Mouse (Mus musculus) kidney, postnatal 10 days (tissue): ENCODE results near the gene Gm21983.

Source experiments
- DNase-seq: peaks from one replicate; pipeline ENCODE4 v3.0.0; 2021; ENCODE audit warnings: mixed read lengths

Gm21983 gene

DNA sequence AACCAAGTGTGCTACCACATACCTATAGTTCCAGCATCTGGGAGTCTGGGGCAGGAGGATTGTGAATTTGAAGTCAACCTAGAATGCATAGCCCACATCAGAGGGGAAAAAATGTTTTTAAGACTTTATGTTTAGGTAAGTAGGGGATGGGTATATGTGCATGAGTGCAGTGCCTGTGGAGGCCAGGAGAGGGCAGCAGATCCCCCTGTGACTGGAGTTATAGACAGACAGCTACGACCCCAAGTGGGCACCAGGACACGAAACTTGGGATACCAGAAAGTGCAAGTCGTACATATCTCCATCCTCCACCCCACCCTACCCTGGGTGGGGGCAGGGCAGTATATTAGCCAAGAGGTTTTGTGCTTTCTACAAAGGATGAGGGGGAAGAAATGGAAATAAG lies 4.1 kb upstream of the Gm21983 start:
- peak; percentile 52 for DNase-seq

DNA sequence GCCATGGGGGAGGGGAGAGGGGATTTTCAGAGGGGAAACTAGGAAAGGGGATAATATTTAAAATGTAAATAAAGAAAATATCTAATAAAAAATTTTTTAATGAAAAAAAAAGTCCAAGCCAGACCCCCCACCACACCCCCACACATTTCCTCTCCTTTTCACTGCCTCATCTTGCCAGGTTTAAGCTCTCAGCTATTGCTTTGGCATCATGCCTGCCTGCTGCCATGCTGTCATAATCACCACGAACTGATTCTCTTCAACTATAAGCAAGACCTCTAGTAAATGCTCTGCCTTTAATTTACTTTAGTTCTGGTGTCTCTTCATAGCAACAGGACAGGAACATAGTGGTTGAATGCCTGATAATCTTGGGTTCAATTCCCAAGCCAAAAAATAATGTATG lies 1.6 kb upstream of the Gm21983 start:
- DNase-seq: no peak

DNA sequence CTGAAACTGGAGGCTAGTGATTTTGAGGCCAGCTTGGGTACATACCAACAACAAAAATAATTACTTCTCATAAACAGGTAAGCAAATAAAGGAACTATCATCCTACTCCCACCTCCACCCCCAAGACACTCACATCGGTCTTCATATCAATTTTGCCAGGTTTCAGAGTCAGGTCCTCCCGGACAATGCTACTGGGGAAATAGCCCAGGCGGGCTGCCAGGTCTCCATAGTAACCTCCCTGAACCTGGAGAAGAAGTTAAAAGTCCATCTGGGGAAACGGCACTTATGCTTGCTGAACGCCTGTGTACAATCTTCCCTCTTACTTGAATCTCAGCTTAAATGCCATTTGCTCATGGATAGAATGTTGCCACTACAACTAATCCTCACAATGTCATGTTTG lies 850 bp downstream of the Gm21983 start:
- DNase-seq: peak; percentile 86

DNA sequence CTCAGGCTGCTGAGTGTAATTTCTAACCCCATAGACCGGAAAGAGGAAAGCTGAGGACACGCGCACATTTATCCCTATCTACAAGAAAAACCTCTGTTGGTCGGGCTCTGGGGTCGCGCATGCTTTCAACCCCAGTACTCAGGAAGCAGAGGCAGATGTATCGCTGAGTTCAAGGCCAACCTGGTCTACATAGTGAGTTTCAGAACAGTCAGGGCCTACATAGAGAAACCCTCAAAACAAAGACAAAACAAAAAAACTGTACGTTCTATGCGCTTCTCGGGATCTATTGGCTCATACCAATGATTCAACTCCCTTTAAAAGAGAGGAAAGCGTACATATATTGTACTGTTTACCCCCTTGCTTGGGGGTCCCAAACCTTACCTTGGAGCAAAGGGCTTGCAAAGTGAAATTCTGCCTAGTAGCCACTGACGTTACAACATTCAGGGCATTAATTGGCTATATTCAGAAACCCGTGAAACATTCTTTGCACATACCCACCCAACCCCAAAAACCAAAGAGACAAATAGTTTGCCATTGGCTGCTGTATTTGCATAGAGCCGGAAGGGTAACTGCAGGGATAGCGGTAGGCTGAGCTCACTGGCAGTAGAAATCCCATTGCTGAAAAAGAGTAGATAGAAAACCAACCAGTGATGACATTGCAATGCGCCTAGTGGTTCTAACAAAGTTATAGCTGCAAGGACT lies 1.5 kb downstream of the Gm21983 start:
- DNase-seq: no peak

DNA sequence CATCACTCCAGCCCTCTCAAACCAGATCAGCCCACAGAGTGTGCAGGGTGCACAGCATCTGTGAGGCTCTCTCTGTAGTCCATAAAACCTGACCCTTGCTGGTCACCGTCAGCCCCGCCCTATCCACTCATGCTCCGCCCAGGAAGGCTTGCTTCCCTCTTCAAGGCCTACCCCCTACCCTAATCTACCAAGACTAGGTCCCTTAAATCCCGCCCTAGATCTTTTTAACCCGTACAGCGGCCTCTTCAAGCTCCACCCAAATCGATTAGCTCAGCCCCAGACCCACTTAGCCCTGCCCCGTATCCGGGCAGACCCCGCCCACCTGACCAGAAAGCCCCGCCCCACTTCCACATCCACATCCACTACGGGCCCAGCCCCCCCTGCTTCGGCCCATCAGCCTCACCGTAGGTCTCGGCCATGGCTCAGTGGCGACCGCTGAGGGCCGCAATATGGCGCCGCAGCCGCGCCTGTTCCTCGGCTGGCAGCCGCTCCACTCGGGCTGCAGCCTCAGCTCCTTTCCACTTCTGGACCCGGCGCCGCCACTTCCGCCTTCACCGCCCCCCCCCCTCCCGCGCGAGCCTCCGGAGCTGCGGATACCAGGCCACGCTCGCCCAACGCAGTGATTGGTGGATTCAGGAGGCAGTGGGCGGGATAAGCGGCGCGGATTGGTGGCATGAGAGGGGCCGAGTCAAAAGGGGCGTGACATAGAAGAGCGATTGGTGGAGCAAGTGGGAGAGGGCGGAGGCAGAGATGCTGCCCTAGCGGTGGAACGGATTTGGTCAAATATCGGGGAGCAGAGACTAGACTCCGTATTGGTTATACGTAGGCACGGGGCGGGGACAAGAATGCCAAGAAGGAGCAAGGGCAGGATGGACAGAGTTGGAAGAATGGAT lies 2.3 kb downstream of the Gm21983 start, which contains the start of gene Rab4b:
TSS of gene Rab4b (minus strand) at position 573 of the 893 bp plus-strand sequence.
- peak; percentile 100 for DNase-seq

DNA sequence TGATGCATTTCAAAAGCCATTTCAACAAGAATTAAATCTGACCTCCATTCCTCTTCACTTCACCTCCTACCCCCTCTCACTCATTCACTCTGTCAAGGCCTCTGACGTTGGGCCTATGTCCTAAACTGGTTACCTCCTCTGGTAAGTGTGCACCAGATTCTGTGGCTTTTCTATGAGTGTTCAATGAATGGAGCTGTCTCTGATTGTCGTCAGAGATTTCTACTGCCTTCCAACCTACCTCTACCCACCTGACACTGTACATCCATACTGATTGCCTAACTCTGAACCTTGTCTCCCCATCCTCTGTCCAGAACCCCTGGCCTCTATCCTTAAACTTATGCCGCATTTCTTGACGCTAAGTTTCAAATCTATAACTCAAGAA lies 3.0 kb downstream of the Gm21983 start:
- no peak for DNase-seq

DNA sequence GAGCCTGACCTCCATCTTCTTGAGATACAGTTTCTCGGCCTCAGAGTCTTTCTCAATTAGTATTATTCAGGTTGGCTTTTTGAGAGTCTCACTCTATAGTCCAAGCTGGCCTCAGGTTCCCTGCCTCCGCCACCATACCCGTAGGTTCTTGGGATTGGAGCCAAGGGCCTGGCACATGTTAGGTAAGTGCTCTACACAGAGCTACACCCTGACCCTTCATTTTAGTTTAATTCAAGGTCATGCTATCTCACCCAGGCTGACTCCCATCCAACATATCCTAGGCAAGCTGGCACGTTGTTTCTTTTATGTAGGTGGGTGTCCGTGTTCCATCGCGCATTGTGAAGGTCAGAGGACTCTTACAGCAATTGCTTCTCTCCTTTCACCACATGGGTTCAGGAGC lies 6.0 kb downstream of the Gm21983 start:
- no peak for DNase-seq

DNA sequence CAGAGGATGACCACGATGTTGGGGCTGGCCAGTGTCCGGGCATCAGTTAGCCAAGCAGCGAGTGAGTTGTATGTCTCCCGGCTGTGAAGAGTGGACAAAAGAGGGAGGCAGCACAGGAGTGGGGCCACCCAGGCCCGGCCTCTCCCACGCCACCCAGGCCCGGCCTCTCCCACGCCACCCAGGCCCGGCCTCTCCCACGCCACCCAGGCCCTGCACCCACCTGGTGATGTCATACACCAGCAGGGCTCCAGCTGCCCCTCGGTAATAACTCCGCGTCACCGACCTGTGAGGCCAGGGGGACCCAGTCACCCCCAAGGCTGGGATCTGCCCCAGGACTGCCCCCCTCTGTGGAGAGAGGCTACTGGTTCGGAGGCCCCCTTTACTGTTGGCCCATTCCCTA lies 6.4 kb downstream of the Gm21983 start:
- no peak for DNase-seq

DNA sequence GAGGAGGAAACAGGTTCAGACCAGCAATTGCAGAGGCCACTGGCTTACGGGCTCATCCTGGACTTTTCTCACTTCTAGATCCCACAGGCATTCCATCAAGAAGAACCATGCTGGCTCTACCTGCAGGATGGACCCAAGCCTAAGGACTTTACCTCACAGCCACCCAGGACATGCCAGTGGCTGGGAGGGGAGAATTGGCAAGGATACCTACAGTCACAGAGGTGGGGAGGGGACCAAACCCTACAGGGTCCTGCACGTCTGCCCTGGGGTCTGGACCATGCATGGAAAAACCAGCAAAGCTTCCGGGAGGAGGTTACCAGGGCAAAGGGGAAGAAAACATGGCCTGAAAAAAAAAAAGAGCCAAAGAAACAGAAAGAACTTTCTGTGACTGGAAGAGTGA lies 9.9 kb downstream of the Gm21983 start:
- DNase-seq: no peak

DNA sequence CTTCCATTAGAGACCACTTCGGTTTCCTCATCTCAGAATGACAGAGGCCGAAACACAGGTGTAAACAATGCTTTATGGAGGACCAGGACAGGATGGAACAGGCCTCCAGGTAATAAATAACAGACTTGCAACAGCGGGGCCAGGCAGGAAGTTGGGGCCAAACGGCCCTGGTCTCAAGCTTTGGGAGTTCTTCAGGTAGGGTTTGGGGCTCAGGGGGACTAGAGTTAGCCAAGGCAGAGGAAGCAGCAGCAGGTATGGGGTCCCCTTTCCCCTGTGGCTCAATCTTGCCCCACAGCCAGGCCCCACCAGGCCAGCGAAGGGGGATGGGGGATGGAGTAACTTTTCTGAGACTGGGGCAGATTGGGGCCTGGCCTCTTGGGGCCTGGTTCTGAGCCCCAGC lies 12.5 kb downstream of the Gm21983 start:
- no peak for DNase-seq

DNA sequence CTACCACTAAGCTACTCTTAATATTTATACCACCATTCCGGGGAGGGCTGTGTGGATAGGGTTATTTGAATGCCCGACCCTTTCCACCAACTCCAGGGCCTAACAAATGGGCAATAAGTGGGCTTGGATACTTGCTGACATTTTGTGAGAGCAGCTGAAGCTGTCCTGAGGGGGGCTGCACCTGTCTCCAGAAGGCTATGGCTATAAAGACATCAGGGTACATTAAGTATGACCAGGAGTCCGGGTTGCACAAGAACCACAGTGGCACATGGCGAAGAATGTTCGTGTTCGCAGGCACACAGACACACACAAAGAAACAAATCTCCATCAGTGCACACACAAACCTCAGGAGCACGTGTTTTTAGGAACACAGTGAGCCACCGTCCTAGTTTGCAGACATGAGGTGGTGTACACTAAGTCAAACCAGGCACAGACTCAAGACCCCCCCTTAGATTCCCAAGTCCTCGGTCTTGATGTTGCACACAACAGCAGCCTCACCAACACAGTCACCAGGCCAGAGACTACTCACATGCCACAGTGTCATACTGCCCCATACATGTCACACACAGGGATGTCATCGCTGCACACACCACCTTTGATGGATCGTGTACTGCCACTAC lies 13.3 kb downstream of the Gm21983 start:
- no peak for DNase-seq

DNA sequence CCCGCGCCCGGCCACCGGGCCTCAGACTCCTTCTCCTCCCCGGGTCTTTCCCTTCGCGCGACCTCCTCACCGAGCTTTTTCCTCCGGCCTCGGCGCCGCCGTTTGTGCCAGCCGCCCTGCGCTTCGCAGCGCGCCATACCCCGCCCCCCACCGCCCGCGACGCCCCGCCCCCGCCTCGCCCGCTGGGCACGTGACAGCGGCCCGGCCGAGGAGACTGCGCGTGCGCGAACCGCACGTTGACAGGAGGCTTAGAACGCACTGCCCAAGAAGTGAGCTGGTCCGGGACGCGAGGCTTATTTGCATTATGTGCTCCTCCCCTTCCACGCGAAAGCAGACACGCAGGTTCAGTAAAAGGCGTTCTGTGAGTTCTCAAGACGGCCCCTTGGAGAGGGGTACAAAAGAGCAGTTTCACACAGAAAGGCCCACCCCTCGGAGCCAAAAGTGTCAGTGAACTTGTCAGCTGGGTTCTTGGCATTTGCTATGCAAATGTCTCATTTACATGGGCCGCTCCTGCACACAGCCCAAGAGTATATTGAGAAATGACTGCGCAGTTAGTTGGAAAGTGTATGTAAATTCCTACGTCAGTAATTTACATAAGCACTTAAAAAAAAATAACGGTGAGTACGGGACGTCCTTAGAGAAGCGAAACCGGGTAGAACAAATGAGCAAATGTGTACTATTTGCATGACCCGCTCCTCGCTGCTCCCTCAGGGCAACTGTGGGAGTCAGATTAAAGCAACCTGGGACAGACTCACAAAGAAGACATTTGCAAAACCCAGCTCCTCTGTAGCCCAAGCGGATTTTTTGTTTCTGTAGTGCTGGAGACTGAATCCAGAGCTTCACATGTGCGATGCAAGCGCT lies 14.0 kb downstream of the Gm21983 start, which contains the start of gene Egln2:
TSS of gene Egln2 (minus strand) at position 189 of the 861 bp plus-strand sequence.
- DNase-seq: peak; percentile 98

DNA sequence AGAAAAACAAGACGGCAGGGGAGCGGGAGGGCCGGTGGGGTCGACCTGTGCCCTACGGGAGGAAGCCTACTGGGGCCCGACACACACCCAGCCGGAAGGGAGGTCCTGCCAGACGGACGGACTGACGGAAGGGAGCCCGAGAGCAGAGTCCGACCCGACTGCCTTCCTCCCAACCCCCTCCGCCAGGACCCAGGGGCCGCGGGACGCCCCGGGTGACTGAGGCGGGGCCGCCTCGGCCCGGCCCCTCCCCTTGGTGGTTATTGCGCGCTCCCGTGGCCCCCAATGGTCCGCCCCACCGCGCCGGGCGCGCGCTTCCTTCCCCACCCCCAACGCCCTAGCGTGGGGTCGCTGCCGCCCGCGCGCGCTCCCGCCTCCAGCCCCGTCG lies 14.7 kb downstream of the Gm21983 start:
- peak; percentile 95 for DNase-seq

DNA sequence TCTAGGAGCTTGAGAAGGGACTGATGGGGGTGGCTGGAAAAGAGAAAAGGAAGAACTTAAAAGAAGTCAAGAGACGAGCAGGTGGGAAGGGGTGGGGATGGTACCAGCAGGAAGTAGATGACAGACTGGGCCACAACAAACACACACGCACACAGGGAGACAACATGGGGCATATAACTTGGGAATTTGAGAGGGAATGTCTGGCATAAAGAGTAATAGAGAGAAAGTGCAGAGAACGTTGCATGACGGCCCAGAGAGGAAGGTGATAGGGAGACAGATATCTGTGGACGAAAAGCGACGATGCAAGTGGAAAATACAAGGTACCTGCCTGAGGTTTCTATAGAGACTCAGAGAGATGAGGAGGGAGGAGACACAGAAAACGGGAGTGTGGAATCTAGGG lies 15.2 kb downstream of the Gm21983 start:
- no peak for DNase-seq

DNA sequence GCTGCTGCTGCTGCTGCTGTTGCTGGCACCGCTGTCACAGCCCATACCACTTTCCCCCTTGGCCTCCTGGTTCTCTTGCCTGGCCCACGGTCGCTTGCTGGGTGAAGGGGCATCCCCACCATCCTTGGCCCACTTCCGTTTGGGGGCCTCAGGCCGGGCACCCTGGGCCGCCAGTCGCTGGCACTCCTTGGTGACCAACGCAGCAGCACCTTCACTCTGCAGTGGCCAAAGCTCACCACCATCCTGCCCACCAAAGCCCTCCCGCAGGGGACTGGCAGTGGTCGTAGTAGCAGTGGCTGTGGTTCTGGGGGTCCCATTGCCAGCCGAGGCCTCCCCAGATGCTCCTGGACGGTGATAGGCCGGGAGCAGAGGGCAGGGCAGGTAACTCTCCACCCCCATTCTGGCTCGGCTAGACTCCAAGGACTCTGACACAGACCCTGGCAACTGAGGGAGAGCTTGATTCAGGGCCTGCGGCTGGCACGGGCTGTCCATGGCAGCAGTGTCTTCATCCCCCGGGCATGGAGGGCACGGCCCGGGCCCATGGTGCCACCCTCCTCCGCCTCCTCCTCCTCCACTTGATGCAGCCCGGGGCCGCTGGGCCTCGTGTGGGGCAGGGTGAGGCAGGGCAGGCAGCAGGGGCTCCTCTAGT lies 15.8 kb downstream of the Gm21983 start:
- peak; percentile 45 for DNase-seq

DNA sequence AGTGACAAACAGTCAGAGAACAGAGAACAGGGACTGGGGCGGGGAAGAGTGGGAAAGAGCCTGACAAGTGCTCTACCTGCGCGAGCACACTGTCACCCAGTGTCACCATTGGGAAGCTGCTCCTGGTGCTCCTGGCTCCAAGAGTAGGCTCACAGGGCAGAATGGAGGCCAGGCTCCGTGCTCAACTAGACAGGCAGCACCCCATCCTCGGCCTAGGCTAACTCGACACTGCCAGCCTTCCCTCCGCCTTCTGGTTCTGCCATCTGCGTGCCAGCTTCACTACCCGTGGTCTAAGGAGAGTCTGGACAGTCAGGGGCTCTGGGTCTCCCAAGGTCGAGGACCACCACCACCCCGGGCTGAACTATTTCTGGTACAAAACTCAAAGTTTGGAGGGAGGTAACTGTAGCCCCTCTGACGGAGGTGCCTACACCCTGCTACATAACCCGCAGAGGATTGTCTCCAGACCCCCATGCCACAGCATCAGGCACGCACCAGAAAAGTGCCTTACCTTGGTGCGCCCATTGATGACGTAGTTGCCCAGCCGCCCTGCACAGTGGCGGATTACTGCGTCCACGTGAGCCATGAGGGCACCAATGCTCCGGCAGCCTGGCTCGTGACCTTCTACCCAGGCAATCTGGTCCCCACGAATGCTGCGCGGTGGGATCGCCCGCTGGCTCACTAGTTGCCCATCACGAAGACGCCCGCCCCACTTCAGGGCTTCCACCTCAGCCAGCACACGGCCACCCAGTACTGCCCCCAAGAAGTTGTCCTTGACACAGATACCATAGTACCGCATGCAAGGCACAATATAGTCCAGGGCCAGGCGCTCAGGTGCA lies 16.6 kb downstream of the Gm21983 start:
- DNase-seq: peak; percentile 40

DNA sequence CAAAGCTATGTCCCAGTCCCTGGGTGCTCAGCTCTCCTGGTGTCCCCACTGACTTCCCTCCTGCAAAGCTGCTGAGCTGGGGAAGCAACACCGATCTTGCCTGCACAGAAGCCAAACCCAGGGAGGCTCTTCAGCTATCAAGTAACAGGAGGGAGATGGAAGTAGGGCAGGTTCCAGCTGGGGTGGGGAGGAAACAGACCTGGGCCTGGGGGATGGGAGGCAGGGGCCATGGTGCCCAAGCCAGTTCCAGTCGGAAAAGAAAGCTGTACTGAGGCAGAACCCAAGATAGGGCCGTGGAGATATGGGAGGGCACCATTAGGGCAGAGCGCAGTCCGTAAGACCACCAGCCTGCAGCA lies 17.5 kb downstream of the Gm21983 start:
- DNase-seq: no peak

DNA sequence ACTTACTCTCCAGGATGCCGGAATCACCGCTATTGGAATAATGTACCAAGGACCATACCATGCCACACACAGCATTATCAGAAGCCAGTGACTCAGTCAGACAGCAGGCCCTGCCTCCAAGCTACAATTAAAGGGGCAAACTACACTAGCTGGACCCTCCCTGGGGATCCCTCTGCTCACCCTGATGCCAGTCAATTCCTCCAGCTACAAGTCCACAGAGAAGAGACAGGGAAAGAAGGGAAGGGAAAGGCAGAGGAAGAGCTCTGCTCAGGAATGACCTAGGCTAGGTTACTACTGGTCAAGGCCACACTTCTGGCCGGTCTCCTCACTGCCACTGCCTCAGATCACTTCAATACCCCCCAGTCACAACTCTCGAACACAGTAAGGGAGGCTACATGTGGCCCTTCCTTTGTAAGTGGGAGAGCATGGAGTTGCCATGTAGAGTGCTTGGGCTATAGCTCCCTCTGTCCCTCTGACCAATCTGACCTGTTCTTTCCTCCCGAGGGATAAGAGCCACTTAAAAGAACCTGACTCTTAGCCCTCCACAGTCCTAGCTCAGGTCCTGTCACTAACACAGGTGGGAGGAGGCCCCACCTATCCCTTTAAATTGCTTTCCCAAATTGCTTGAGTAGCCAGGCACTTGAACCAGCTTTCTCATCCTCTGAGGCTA lies 18.0 kb downstream of the Gm21983 start:
- DNase-seq: no peak

DNA sequence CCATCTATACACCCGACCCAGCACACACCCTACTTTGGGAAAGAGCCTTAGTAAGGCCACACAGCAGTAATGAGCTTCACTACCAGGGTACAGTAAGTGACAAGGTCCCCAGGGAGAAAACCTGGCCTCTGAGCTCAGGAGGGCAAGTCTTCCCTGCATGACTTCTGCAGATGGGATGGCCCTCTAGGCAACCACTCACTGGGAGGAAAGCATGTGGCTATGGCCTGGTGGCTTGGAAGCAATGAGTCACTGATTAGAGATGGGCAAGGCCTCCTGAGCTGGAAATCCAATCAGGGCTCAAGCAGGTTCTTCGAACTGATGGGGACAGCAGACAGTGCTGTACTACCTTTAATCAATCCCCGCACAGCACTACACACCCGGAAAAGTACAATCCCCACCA lies 19.1 kb downstream of the Gm21983 start:
- no peak for DNase-seq

DNA sequence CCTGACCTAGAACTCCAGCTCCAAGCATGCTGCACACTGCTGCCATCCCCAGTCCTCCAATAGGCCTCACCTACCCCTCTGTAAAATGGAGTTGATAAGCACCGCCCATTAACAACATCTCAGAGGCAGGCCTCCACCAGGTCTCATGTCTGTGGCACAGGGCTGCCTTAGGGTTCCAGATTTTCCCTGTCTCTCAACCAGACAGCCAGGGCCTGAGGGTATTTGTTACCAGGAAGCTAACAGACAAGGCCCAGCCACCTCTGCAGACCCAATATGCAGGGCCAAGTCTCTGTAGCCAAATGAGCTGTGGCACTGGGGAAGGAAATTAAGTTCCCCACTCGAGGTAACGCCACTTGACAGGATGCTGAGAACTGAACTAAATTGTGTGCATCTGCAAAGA lies 20.0 kb downstream of the Gm21983 start:
- no peak for DNase-seq

DNA sequence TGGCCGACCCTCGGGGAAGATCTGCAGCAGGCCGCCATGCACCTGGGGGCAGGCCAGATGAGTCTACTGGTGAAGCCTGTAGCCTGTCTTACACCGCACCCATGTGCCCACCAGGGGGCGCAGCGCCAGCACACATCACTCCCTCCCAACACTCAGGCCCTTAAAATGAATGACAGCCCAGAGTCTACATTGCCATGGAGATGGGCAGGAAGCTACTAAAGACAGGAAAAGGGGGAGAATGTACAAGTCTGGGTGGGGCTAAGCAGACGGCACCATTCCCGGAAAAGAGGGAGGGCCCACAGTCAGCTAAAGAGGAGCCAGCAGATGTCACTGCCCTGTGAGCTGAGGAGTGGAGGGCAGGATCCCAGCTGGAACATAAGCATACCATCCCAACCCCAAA lies 21.0 kb downstream of the Gm21983 start:
- DNase-seq: peak; percentile 95
